Mouse (Mus musculus) megakaryocyte, embryonic 14.5 days (primary cell): ENCODE results near the gene Prss30.

ENCODE experiments used
- FLI1 ChIP-seq: IDR thresholded peaks from 2 replicates; pipeline ENCODE4 v1.6.1; 2012; ENCODE audit warnings: low read length, inconsistent platforms, mixed read lengths
- GATA1 ChIP-seq: IDR thresholded peaks from 3 replicates; pipeline ENCODE4 v1.6.1; 2012; ENCODE audit warnings: mixed read lengths, low read length, inconsistent platforms, borderline replicate concordance

DNA sequence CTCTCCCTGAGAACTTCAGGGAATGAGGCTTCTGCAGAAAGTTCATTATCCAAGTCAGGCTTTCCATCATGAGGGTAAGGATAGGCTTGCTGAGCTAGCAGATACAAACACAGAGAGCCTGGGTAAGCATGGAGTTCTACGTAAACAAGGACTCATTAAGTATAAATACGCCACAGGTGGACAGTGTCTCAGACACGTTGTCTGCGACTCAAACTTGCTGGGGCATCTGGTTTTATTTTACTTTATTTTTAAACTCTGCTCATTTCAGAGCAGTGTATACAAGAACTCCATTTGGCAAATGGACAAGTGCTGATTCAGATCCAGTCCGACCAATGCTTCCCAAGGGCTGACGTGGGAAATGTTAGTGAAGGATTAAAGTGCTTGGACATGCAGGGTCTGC, 40.3 kb upstream of the Prss30 start:
- no peak for TF ChIP-seq GATA1
- TF ChIP-seq FLI1, result no peak
